Mouse (Mus musculus): ENCODE measurements around the gene Mrc1. TPM values are rescaled to one million over a fixed set of nuclear protein-coding genes. Genes with fewer than 3 reads are reported as not detected.
"Not testable (repeated sequence)": the region's sequence is repeated elsewhere in the genome, so short reads cannot be mapped to it uniquely, and the experiment has no call there.

Gene Mrc1
- 1.2 and 1.7 TPM in 2 replicates for polyA plus RNA-seq (2014; fragmentation: Nextera tagmentation; extraction: Ambion mirVana)

GRCm38 (mm10) chr2:14229149-14229548 lies at the start of gene Mrc1:
Gene Mrc1 (plus strand): TSS chr2:14229392.
- Histone ChIP-seq H3K36me3 (ENCODE audit: control insufficient read depth, insufficient read depth, low read length) (no peaks in the 10 kb centered on the region), H3K4me3 (ENCODE audit: low read depth, low read length) (no peak within 1 kb of the TSS), H3K27me3 (ENCODE audit: control insufficient read depth, insufficient read depth, low read length) (no peaks in the 10 kb centered on the region), H3K9ac (ENCODE audit: low read depth, low read length) (no peak within 1 kb of the TSS), H3K27ac (ENCODE audit: low read depth, low read length) (no peak within 1 kb of the TSS), H3K4me1 (ENCODE audit: control insufficient read depth, insufficient read depth, low read length) (no peaks in the 10 kb centered on the region), H3K4me2 (no peak within 1 kb of the TSS), H3K9me3 (replicated peaks; ENCODE audit: control insufficient read depth, low read length) (no peaks in the 10 kb centered on the region)
- ATAC-seq (replicated peaks; ENCODE audit: insufficient number of reproducible peaks, low FRiP score, low TSS enrichment): no peak
- 45% methylated on average over 3 of the region's 3 CpGs for WGBS (ENCODE audit: insufficient replicate concordance)

GRCm38 (mm10) chr2:14184375-14184774 lies 44.8 kb upstream of the Mrc1 start:
- Histone ChIP-seq H3K4me1 (ENCODE audit: control insufficient read depth, insufficient read depth, low read length) (no peaks in the 10 kb centered on the region), H3K9me3 (replicated peaks; ENCODE audit: control insufficient read depth, low read length) (no peaks in the 10 kb centered on the region), H3K9ac (ENCODE audit: low read depth, low read length) (no peak overlapping the region), H3K27me3 (ENCODE audit: control insufficient read depth, insufficient read depth, low read length) (no peaks in the 10 kb centered on the region), H3K4me3 (ENCODE audit: low read depth, low read length) (no peak overlapping the region), H3K36me3 (ENCODE audit: control insufficient read depth, insufficient read depth, low read length) (no peaks in the 10 kb centered on the region), H3K27ac (ENCODE audit: low read depth, low read length) (no peak overlapping the region), H3K4me2 (no peak overlapping the region)
- no peak for ATAC-seq (replicated peaks; ENCODE audit: insufficient number of reproducible peaks, low FRiP score, low TSS enrichment)

- H3K27ac ChIP-seq (ENCODE audit: low read depth, low read length): no peak overlapping the region
- no peak overlapping the region for H3K4me3 ChIP-seq (ENCODE audit: low read depth, low read length)
- peaks cover 3% of the 10 kb centered on the region; the same call in 1 of the 2 replicates for H3K4me1 ChIP-seq (ENCODE audit: control insufficient read depth, insufficient read depth, low read length)
- H3K9ac ChIP-seq (ENCODE audit: low read depth, low read length): no peak overlapping the region
- ATAC-seq (replicated peaks; ENCODE audit: insufficient number of reproducible peaks, low FRiP score, low TSS enrichment): no peak
- 50% methylated on average over 4 of the region's 4 CpGs for WGBS (ENCODE audit: insufficient replicate concordance)
- no peak overlapping the region for H3K4me2 ChIP-seq
- H3K27me3 ChIP-seq (ENCODE audit: control insufficient read depth, insufficient read depth, low read length): no peaks in the 10 kb centered on the region
- H3K36me3 ChIP-seq (ENCODE audit: control insufficient read depth, insufficient read depth, low read length): no peaks in the 10 kb centered on the region
- H3K9me3 ChIP-seq (replicated peaks; ENCODE audit: control insufficient read depth, low read length): no peaks in the 10 kb centered on the region
Measured at GRCm38 (mm10) chr2:14190684-14191083, 38.5 kb upstream of the Mrc1 start.

GRCm38 (mm10) chr2:14191601-14192000 lies 37.6 kb upstream of the Mrc1 start:
- ATAC-seq (replicated peaks; ENCODE audit: insufficient number of reproducible peaks, low FRiP score, low TSS enrichment): no peak
- Histone ChIP-seq H3K27ac (ENCODE audit: low read depth, low read length) (no peak overlapping the region), H3K27me3 (ENCODE audit: control insufficient read depth, insufficient read depth, low read length) (no peaks in the 10 kb centered on the region), H3K4me1 (ENCODE audit: control insufficient read depth, insufficient read depth, low read length) (peaks cover 3% of the 10 kb centered on the region; the same call in 1 of the 2 replicates), H3K36me3 (ENCODE audit: control insufficient read depth, insufficient read depth, low read length) (no peaks in the 10 kb centered on the region), H3K9ac (ENCODE audit: low read depth, low read length) (no peak overlapping the region), H3K4me3 (ENCODE audit: low read depth, low read length) (no peak overlapping the region), H3K4me2 (no peak overlapping the region), H3K9me3 (replicated peaks; ENCODE audit: control insufficient read depth, low read length) (no peaks in the 10 kb centered on the region)
- WGBS (ENCODE audit: insufficient replicate concordance): 72% methylated on average over 4 of the region's 4 CpGs

- H3K9ac ChIP-seq (ENCODE audit: low read depth, low read length): no peak overlapping the region
- H3K36me3 ChIP-seq (ENCODE audit: control insufficient read depth, insufficient read depth, low read length): no peaks in the 10 kb centered on the region
- H3K4me3 ChIP-seq (ENCODE audit: low read depth, low read length): no peak overlapping the region
- no peak overlapping the region for H3K27ac ChIP-seq (ENCODE audit: low read depth, low read length)
- no peaks in the 10 kb centered on the region for H3K27me3 ChIP-seq (ENCODE audit: control insufficient read depth, insufficient read depth, low read length)
- ATAC-seq (replicated peaks; ENCODE audit: insufficient number of reproducible peaks, low FRiP score, low TSS enrichment): no peak
- H3K9me3 ChIP-seq (replicated peaks; ENCODE audit: control insufficient read depth, low read length): no peaks in the 10 kb centered on the region
- 79% methylated on average over 6 of the region's 6 CpGs for WGBS (ENCODE audit: insufficient replicate concordance)
- no peak overlapping the region for H3K4me2 ChIP-seq
- H3K4me1 ChIP-seq (ENCODE audit: control insufficient read depth, insufficient read depth, low read length): peaks cover 3% of the 10 kb centered on the region; the same call in 1 of the 2 replicates
Measured at GRCm38 (mm10) chr2:14192046-14192445, 37.1 kb upstream of the Mrc1 start.

GRCm38 (mm10) chr2:14198325-14198903 lies 30.8 kb upstream of the Mrc1 start:
- not testable (repeated sequence) for H3K27me3 ChIP-seq (ENCODE audit: control insufficient read depth, insufficient read depth, low read length); H3K36me3 ChIP-seq (ENCODE audit: control insufficient read depth, insufficient read depth, low read length); H3K4me1 ChIP-seq (ENCODE audit: control insufficient read depth, insufficient read depth, low read length); H3K27ac ChIP-seq (ENCODE audit: low read depth, low read length); H3K4me3 ChIP-seq (ENCODE audit: low read depth, low read length); ATAC-seq (replicated peaks; ENCODE audit: insufficient number of reproducible peaks, low FRiP score, low TSS enrichment); H3K9ac ChIP-seq (ENCODE audit: low read depth, low read length); H3K9me3 ChIP-seq (replicated peaks; ENCODE audit: control insufficient read depth, low read length); H3K4me2 ChIP-seq
- WGBS (ENCODE audit: insufficient replicate concordance): no CpG with 5 or more reads among the region's 2 CpGs

- H3K27me3 ChIP-seq (ENCODE audit: control insufficient read depth, insufficient read depth, low read length): no peaks in the 10 kb centered on the region
- no peak overlapping the region for H3K4me2 ChIP-seq
- no peaks in the 10 kb centered on the region for H3K36me3 ChIP-seq (ENCODE audit: control insufficient read depth, insufficient read depth, low read length)
- H3K4me3 ChIP-seq (ENCODE audit: low read depth, low read length): no peak overlapping the region
- 40% methylated on average over 2 of the region's 2 CpGs for WGBS (ENCODE audit: insufficient replicate concordance)
- H3K9me3 ChIP-seq (replicated peaks; ENCODE audit: control insufficient read depth, low read length): no peaks in the 10 kb centered on the region
- H3K9ac ChIP-seq (ENCODE audit: low read depth, low read length): no peak overlapping the region
- H3K27ac ChIP-seq (ENCODE audit: low read depth, low read length): no peak overlapping the region
- no peak for ATAC-seq (replicated peaks; ENCODE audit: insufficient number of reproducible peaks, low FRiP score, low TSS enrichment)
- no peaks in the 10 kb centered on the region for H3K4me1 ChIP-seq (ENCODE audit: control insufficient read depth, insufficient read depth, low read length)
Measured at GRCm38 (mm10) chr2:14199621-14200020, 29.6 kb upstream of the Mrc1 start.

- H3K27ac ChIP-seq (ENCODE audit: low read depth, low read length); H3K9ac ChIP-seq (ENCODE audit: low read depth, low read length); H3K4me2 ChIP-seq; ATAC-seq (replicated peaks; ENCODE audit: insufficient number of reproducible peaks, low FRiP score, low TSS enrichment); H3K27me3 ChIP-seq (ENCODE audit: control insufficient read depth, insufficient read depth, low read length); H3K4me3 ChIP-seq (ENCODE audit: low read depth, low read length); H3K4me1 ChIP-seq (ENCODE audit: control insufficient read depth, insufficient read depth, low read length); H3K36me3 ChIP-seq (ENCODE audit: control insufficient read depth, insufficient read depth, low read length); H3K9me3 ChIP-seq (replicated peaks; ENCODE audit: control insufficient read depth, low read length): not testable (repeated sequence)
- WGBS (ENCODE audit: insufficient replicate concordance): no CpG with 5 or more reads among the region's 2 CpGs
Measured at GRCm38 (mm10) chr2:14200879-14201445, 28.2 kb upstream of the Mrc1 start.

GRCm38 (mm10) chr2:14204308-14204707 lies 24.9 kb upstream of the Mrc1 start:
- no peaks in the 10 kb centered on the region for H3K9me3 ChIP-seq (replicated peaks; ENCODE audit: control insufficient read depth, low read length)
- H3K36me3 ChIP-seq (ENCODE audit: control insufficient read depth, insufficient read depth, low read length): no peaks in the 10 kb centered on the region
- WGBS (ENCODE audit: insufficient replicate concordance): 69% methylated on average over 1 of the region's 1 CpGs
- H3K9ac ChIP-seq (ENCODE audit: low read depth, low read length): no peak overlapping the region
- H3K4me2 ChIP-seq: no peak overlapping the region
- no peak overlapping the region for H3K4me3 ChIP-seq (ENCODE audit: low read depth, low read length)
- no peaks in the 10 kb centered on the region for H3K4me1 ChIP-seq (ENCODE audit: control insufficient read depth, insufficient read depth, low read length)
- no peak overlapping the region for H3K27ac ChIP-seq (ENCODE audit: low read depth, low read length)
- ATAC-seq (replicated peaks; ENCODE audit: insufficient number of reproducible peaks, low FRiP score, low TSS enrichment): no peak
- no peaks in the 10 kb centered on the region for H3K27me3 ChIP-seq (ENCODE audit: control insufficient read depth, insufficient read depth, low read length)

Data from heart, embryonic 11.5 days (tissue).